Mouse (Mus musculus) WW6 (cell line): ENCODE measurements around the gene Bcas3.
"Not testable (repeated sequence)": the region's sequence is repeated elsewhere in the genome, so short reads cannot be mapped to it uniquely, and the experiment has no call there.

Experiments
- DNase-seq: peaks from one replicate; pipeline ENCODE4 v3.0.0-alpha.2; 2013; ENCODE audit warnings: low read depth, low spot score

The Bcas3 gene

DNA sequence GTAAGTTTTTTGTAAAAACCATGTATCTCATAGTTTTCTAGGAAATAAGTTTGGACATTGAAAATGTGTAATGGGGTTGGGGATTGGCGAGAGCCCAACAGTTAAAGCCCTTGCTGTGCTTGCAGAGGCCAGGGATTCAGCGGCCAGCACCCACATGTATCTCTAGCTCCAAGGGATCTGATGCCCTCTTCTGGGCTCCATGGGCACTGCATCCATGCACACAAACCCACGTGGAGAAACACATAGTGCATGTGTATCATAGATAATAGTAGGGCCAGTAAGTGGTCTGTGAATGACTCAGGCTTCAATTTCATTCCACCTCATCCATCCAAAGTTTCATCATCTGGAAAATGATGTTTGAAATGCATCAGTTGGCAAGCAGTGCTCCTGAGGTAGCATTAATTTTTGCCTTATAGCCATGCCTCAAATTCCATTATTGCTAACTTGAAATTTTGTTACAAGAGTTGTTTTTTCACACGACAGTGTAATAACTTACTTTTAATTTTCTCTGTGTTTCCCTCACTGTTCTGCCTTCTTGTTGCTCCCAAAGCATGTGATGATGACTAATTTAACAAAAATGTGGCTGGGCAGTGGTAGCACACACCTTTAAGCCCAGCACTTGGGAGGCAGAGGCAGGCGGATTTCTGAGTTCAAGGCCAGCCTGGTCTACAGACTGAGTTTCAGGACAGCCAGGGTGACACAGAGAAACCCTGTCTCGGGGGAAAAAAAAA is 129.9 kb downstream of the Bcas3 start:
- peak; percentile 39 for DNase-seq

DNA sequence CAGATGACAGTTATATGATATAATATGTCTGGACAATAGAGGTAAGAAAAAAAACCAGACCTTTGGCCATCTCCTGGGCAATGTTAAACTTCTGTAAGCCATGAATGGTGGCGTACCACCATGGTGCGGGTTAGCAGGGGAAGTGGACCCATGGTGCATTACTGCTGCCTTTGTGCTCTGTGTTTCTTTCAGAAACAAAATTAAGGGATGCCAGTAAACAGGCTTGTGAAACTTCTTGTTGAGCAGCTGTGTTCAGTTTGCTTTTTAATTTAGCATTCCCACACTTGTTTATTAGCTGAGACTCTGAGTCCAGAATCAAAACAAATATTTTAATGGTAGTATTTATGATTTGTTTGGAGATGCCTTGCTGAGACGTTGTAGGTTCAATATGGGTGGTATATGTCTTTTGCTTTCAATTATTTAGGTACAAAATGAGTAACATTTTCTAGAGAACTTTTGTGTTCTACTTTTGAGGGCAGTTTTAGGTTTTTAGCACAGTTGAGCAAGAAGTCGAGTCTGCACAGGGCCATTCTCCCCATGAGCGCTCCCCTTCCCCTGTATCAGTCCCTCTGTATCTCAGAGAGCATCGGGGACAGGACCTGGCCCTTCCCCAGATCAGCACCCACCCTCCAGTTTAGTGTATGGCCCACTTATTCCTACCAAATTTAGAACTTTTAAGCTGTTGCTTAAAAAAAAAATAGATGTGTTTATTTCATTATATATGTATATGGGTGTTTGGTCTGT is 132.4 kb downstream of the Bcas3 start:
- no peak for DNase-seq

DNA sequence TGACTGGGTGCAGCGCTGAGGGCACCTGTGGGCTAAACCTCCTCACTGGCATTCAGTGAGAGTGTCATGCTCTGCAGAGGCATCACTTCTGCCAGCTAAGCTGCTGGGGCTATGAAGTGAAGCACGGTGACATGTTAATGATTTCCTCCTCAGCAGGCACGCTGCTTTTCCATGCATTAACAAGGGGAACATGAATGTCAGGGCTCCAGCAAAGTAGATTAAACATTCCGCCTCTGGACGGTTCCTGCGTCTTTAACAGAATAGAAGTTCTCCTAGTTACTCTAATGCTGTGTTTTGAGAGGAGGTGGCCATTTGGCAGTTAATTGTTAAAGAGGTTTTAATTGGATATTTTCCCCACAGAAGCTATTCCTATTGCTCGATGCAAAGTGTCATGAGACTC is 134.5 kb downstream of the Bcas3 start:
- no peak for DNase-seq

DNA sequence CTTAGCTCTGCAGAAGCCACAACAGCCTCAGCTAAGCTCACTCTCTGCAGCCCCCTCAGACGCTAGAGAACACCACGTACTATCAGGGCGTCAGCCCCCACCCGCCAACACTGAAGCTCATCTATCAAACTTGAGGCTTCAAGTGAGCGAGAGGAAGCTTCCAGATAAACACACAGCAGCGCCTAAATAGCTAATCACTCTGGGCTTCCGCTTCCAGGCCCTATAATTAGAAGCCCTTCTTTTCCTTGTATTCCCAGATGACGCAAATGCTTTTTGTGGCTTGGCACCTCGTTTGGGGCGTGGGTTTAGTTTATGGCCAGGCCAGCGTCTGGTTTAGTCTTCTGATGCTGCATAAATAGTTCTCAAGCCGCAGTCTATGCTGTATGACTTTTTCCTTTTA is 139.3 kb downstream of the Bcas3 start:
- DNase-seq, result no peak

DNA sequence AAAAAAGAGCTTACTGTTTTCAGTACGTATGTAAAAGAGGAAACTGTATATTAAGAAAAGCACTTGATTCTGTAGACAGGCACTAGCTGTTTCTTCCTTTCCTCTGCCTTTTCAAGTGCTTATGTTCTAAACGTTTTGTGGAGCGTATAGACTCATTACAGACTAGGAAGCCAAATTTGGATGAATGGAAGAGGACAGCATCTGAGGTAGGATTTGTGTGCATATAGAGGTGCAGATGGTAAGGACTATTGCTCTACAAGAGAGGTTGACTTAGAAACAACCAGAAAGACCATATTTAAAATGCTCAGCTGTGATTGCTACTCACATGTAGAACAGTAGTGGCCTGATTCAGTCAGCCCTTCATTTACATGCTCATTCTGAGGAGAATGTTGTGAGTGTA is 139.7 kb downstream of the Bcas3 start:
- no peak for DNase-seq

DNA sequence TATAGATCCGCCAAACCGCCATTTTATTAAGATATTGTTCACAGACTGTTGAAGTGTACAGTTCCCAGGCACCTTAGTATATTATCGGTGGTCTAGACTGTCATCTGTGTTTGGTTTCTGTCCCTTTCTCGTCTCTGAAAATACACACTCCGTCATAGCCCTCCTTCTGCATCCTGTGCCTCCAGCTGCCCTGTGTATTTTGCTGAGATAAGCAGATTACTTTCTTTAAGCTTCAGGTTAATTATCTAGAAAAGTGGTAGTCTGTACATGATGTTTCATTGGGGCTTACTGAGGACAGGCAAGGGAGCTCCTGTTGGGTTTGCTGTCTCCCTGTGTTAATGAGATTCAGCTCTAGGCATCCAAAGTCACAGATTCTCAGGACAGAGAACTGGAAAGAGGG is 146.6 kb downstream of the Bcas3 start:
- no peak for DNase-seq

DNA sequence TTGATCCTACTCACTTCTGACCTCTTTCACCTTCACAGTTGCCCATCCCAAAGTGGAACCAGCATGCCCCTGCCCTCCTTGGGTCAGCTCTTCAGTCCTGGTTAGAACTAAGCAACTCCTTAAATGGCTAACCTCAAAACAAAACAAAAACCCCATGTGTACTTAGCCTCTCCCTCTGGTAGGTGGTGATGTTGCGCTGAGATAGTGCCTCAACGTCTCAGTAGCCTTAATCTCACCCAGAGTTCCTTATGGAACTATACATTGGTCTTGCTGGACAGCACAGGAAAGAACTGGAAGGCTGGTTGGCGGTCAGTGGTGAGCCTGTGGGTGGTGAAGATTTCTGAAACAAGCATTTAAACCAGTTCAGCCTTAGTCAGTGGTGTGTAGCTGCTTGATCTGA is 149.1 kb downstream of the Bcas3 start:
- no peak for DNase-seq

DNA sequence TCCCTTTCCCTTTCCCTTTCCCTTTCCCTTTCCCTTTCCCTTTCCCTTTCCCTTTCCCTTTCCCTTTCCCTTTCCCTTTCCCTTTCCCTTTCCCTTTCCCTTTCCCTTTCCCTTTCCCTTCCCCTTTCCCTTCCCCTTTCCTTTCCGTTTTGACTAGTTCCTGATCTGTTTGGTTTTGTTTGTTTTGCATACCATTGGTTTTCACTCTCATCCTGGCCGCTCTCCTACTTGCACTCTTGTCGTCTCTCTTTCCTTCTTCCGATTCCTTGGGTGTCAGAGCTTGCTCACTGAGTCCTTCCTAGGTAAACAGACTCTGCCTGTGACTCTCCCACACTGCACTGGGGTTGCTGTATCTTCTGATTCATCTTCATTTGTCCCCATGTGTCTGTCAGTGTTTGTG is 151.8 kb downstream of the Bcas3 start:
- not testable (repeated sequence) for DNase-seq

DNA sequence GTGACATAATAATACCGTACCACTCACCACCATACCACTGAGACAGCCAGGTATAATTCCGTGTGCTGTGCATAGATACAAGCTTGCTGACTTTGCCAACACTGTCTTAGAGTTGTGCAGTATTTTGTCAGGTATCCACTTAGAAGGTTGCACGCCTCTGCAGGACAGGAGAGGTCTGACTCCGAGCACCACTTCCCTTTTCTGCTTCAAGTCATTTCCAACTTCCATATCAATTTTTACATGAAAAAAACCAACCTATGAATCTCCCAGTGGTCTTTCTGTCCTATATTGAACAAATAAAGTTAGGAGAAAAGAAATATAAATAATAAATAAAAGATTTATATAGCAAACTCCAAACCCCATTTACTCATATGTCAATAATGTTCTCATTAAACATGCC is 152.8 kb downstream of the Bcas3 start:
- no peak for DNase-seq

DNA sequence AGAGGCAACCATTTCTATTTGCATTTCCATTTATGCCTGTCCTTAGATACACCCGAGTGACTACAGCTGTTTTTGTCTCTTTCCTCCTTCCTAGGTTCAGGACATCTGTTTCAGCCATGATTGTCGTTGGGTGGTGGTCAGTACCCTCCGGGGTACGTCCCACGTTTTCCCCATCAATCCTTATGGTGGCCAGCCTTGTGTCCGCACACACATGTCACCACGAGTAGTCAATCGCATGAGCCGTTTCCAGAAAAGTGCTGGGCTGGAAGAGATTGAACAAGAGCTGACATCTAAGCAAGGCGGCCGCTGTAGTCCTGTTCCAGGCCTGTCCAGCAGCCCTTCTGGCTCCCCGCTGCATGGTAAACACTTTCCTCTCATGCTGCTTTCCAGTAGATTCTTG is 156.4 kb downstream of the Bcas3 start:
- DNase-seq, result no peak

DNA sequence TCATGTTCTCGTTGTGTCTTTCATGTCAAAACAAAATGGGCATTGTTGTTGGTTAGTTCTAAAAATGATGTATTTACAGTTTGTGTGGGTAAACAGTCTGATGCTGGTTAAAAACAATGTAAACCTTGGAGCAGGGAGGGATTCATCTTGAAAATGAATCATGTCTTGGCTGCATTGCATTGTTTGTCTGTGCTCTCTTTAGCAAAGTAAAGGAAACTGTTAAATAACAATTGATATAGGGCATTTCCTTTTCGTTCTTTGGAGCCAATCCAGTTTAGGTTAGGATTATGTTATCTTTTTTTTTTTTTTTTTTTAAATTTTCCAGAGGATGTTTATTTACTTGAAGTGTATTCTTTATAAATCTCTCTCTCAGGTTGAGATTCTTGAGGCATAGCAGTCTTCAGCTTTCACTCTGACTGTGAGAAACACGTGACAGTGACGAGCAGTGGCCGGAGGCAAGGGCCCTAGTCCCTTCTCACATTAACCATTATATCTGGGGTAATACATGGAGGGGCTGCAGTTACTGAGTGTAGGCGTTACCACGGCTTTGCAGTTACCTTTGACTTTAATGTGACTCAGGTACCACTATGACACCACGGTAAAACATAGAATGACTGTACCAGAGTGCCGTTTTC is 158.4 kb downstream of the Bcas3 start:
- no peak for DNase-seq

DNA sequence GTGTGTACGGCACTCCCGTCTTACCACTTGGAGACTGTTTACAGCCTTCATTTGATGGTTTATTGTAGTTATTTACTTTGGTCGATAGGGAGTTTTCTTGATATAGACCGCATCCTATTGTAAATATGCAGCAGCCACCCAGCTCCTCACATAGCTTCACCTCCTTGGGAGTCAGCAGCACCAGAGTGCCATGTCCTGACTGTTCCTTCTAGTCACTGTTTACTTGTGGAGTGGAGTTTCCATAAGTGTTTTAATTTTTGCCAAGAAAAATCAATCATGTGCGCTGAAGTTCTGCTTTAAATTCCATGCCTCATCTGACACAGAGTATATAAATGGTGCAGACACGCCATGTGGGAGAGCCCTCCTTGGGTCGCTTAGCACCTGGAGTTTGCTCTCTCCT is 163.8 kb downstream of the Bcas3 start:
- DNase-seq, result no peak

DNA sequence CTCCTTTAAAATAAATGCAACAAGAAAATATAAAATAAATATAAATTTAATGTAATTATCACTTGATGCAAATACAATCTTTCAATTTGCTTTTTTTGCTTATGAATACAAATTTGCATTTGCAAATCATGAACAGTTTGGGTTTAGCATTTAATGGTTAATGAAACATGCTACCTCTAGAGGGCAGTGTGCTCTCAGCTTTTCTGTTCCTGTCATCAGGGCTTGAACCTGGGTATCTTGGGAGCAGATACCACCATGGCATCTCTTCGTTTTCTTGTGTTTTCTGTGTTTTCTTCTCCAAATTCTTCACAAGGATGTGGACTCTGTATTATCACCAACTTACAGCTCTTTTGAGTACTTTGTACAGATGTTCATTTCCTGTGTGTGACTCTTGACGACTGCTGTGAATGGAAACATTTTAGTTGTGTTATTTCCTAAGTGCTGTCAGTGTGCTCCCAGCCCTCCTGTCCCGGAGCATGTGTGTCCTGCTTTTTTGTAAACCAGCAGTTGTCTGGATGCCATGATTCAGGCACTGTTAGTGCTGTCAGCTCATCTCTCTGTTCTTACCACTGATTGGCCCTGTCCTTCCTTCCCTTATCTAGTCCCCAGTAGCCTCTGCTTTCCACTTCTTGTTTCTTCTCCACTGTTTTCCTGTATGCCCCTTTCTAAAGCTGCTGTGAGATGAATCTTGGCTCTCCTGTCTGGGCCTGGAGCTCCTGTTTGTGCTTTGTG is 165.2 kb downstream of the Bcas3 start:
- no peak for DNase-seq

DNA sequence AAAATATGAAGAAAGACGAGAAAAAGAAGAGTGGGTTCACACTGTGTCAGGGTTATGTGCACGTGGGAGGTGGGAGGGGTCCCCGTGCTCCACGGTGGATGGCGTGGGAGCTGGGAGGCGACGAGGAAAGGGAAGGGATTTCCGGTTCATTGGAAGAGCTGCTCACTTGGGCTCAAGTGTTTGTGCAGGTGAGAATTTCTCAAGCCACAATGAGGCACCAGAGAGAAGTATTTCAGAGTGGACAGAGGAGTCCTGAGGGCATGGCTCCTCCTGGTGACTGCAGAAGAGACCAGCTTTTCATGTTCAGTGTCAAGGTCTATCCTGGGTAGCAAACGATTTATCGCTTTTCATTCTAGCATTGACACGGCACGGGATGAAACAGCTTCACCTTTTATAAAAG is 167.3 kb downstream of the Bcas3 start:
- DNase-seq, result no peak

DNA sequence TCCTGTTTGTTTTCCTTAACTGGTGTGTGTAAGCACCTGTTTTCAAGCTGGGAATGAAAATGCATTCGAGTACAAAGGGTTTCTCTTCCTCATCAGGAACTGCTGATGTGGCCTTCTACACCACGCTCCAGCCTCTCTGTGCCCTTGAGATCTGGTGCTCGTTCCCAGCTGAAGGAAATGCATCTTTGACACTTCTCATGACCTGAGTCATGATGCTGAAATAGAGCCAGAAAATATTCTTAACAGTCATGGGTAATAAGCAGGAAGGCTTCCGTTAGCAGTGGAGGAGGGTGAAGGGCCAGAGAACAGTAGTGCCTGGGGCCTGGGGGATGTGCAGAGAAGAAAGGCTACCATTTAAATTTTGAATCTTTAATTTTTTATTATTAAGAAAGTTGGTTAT is 168.0 kb downstream of the Bcas3 start:
- no peak for DNase-seq

DNA sequence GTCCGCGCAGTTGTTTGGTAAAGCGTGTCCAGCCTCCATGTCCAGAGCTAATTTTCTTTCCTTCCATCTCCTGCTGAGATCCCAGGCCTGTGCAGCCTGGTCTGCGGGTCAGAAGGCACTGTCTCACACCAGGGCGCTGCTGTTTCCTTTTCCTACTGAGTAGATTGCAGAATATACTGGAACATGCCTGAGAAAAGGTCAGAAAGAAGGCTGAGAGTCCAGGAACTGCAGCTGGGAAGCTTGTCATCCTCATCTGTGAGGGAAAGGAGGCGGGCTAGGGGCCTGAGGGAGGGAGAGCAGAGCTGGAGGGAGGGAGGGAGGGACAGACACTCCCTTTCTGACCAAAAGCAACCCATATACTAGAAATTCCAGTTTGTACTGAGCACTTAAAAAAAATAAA is 170.7 kb downstream of the Bcas3 start:
- no peak for DNase-seq

DNA sequence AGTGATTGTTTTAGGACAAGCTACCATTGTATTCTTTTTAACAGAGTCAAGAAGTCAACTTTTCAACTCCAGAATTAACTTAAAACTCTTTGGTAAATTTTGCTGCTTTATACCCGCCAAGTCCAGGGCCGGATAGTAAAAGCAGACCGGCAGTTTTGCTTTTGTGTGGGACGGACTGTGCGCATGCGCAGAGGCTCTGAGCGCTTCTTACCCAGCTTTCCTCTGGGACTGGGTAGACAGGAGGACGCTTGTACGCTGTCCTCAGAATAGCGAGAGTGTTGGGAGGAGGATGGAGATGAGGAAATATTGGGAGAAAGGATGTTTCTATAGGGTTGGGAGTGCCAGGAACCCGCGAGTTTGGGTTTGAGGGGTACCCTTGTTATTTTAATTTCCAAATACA is 171.2 kb downstream of the Bcas3 start:
- DNase-seq, result peak; percentile 48

DNA sequence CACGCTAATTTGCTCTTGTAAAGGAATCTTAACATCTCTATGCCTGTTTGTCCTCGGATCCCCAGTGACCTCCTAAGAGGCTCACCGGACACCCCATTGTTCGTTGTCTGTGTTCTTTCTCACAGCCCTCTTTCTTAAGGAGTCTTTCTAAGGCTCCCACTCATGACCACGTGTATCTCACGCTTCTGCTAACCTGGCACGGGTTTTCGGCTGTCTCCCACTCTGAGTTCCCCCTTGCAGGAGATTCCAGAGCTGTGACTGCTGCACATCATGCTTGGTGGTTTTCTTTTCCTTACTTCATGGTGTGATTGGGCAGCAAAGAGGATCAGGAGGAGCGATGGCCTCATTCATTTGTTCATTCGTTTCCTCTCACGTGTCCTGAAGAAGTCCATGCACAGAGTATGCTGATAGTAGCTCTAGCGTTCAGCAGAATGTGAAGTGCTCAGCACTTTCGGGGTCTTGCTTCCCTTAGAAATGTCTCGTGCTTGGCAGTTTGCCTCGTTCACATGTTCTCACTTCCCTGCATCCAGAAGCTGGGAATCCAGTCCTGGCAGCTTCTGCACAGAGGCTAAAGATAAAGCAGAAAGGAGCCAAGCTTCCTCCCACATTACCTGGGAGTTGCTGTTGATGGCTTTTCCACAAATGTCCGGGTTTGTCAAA is 172.0 kb downstream of the Bcas3 start:
- no peak for DNase-seq

DNA sequence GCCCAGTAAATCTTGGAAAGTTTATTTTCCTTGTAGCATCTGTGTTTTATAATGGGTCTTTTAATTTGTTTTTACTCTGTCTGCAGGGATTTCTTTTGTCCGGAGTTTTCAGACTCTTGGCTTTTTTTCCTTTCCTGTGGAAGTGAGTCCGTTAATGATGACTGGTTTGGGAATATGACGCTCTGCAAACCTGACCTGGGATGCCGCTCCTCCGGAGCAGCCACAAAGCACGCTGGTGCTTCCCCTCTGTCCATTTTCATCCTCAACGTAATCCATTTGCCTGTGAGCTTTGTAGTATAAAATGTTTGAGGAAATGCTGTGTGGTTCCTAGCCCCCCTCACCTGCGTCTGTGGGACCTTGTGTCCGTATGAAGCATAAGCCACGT is 172.5 kb downstream of the Bcas3 start:
- DNase-seq, result no peak

DNA sequence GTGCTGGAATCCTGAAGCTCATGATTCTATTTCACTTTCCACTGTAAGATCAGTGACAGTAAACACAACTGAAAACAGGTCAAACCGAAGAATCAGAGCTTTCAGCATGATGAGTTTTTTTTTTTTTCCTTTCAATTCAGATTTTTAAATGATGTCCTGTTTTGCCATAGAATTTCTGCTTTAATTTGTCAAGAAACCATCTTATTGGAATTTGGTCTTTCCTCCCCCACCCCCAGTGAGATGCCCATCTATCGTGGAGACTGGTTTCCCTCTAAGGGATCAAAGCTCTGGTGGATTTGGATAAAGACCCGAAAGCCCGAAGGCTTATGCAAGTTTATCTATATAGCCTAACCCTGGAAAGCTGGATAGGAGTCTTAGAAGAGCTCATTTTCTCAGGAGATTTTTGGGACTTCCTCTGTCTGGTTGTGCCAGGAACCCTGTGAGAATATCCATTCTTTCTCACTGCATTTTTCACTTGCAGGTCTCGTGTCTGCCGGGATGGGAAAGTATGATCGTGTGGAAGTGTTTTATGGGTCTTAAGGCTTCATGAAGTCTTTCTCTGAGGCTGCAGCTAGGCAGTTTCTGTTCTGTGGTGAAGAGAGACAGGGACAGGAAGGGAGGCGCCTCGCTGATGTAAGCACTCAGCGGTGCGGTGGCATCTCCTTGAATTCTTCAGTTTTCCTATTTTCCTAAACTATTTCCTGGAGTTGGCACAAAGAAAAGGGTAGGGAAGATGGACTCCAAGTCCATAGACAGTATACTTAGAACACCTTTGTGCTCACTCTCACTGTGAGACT is 173.2 kb downstream of the Bcas3 start:
- no peak for DNase-seq

DNA sequence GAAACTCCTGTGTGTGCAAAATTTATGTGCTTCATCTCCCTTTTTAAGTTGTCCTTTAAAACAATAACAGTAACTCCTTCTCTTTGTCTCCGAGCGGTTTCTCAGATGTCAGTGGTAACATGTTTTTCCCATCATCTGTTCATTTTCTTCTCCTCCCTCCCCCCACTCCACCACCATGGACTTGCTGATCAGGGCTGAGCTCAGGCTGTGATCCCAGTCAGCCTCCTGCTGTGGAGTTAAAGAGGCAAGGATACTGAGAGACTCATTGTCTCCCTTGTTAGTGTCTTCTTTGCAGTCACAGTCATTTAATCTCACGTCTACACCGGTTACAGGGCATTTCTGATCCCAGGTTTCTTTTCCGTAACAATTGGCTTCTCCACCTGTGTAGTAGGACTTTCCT is 174.3 kb downstream of the Bcas3 start:
- DNase-seq, result peak; percentile 24
